Mouse (Mus musculus) CH12F3 (cell line): Measurements from ENCODE around the gene Pus7l.

Source experiments
- in situ Hi-C: fragments of 300-500 bp; cut with MboI; formaldehyde crosslinking; loops from 2 replicates; pipeline ENCODE4 v1.14.3; 2020; ENCODE audit warnings: low sequenced_read_pairs

The Pus7l gene

DNA sequence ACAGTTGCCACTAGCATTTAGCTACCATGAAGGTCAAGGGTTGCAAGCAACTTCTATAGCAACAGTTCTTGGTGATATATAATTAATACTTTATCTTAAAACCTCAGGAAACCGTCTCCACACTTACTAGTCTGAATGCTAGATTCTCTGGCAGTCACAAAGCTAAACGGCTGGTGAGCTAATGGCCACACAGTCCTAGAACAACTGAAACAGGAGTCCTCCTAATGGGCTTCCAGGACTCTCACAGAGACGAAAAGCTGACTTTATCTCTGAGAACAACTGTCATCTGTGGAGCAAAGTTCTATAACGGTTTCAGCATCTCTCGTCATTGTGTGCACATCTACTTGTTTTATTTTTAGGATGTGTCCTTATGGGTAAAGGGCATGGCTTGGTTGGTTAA lies 63.1 kb downstream of the Pus7l start:
- in situ Hi-C loops, result no loop called here

DNA sequence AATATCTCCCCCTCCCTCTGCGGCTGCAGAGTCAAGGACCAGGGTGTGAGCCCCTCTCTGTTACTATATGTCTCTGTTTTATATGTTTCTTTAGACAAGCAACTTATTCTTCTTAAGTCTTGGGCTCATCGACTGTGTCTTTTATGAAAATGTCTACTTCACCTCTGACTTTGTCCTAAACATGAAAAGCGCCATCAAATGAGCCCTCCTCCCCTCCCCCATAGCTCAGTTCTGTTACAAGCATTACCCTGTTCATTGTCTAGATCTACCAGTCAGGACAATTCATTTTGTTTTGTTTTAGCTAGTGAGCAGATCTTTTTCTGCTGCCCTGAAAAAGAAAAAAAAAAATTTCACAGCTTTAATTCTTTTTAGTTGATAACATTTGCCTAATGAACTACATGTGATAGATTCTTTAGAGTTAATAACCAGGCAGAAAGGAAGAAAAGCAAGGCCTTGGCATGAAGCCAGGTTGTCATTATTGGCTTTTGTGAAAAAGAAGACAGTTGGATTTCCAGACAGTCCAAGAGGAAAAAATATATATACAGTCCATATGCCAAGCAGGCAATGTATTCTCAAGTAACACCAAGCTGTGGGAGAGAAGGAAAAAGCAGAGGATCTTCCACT lies 63.7 kb downstream of the Pus7l start:
- in situ Hi-C loops, result no loop called here

DNA sequence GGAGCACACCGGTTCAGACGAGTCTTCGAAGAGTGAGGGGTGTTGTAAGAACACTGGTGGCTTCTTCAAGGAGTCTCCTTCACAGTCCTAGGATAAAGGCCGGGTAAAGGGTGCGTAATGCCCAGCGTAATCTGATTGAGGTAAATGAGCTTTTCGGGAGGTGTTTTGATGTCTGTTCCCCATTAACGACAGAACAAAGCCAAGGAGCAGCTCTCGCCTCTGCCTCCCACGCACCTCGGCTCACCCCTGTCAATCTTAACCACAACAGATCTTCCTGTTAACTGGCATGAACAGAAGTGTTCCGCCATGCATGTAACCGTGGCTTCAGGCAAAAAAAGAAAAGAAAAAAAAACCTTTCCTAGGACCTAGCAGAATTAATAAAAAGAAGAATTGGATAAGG lies 64.6 kb downstream of the Pus7l start:
- in situ Hi-C loops, result no loop called here

DNA sequence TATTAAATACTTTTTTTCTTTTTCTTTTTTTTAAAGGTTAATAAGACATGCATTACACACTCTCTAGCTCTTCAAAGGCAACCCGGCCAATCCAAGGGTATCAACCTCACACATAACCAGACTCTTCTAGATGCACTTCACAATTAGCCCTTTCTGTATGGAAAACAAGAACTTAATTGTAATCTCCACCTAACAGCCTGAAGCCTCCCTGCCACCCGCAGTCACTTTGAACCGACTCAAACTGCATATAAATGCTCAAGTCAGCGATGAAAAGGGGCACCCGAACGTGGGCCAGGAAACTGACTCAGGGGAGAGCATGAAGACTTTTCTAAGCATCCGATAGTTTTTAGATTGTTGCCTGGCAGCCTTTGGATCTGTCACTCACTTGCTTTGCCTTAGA lies 66.1 kb downstream of the Pus7l start:
- in situ Hi-C loops, result no loop called here

DNA sequence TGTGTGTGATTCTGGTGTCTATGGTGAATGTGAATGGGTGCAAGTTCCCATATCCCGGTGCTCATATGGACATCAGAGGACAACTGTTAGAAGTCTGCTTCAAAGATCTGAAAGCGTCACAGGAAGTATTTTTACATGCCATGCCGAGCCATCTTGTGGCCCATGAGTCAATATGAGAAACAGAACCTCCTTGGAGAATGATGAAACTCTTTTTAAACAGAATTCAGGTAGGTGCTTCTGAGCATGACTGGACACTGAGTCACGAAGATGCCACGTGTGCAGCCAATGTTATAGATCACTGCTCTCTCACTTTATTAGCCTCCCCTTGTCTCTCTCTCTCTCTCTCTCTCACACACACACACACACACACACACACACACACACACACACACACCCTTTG lies 67.4 kb downstream of the Pus7l start:
- in situ Hi-C loops, result no loop called here
